Mouse (Mus musculus): ENCODE measurements around the gene Hist1h1b. TPM values are rescaled to one million over a fixed set of nuclear protein-coding genes. Genes with fewer than 3 reads are reported as not detected.
"Not testable (repeated sequence)": the region's sequence is repeated elsewhere in the genome, so short reads cannot be mapped to it uniquely, and the experiment has no call there.

Hist1h1b gene
- total RNA-seq, 1 experiment, result 849 TPM

GRCm38 (mm10) chr13:21751417-21751816 lies 29.0 kb downstream of the Hist1h1b start:
- no peak for DNase-seq (ENCODE audit: low read depth, low spot score)
- Histone ChIP-seq H3K9me3 (ENCODE audit: control insufficient read depth, insufficient read depth, low read depth, low read length) (no peaks in the 10 kb centered on the region), H3K4me3 (ENCODE audit: insufficient read depth in 1 of 2, low read depth in 1 of 2, low read length in 2 of 2, poor library complexity in 1 of 2, severe bottlenecking in 1 of 2) (no peak overlapping the region), H3K9ac (ENCODE audit: insufficient read depth, low read depth, low read length, poor library complexity, severe bottlenecking) (no peak overlapping the region), H3K4me1 (ENCODE audit: control insufficient read depth in 2 of 2, insufficient read depth in 2 of 2, low read length in 2 of 2, poor library complexity in 1 of 2) (0 out of 4 replicates have a peak, but pooled peaks cover 0 to 2% of the 10 kb centered on the region in 2 experiments), H3K36me3 (ENCODE audit: control insufficient read depth, insufficient read depth, low read length, poor library complexity, severe bottlenecking) (no peaks in the 10 kb centered on the region), H3K27ac (ENCODE audit: insufficient read depth, low read depth, low read length, poor library complexity, severe bottlenecking) (no peak overlapping the region)
- no peak for TF ChIP-seq CHD2 (IDR thresholded peaks at IDR 0.05; ENCODE audit: low read depth, low read length)
- TF ChIP-seq HCFC1 (IDR thresholded peaks at IDR 0.05; ENCODE audit: borderline replicate concordance, insufficient read depth, low read length), result no peak
- no peak for TF ChIP-seq ZNF384 (IDR thresholded peaks at IDR 0.05; ENCODE audit: low read depth, low read length)
- TF ChIP-seq ZC3H11A (IDR thresholded peaks at IDR 0.05; ENCODE audit: borderline replicate concordance, low read depth, low read length), result no peak
- no peak for TF ChIP-seq MAFK (IDR thresholded peaks at IDR 0.05; ENCODE audit: insufficient read depth, low read depth, low read length)
- in situ Hi-C loops (cut with MboI; ENCODE audit: low sequenced_read_pairs in 2 of 2, unreplicated experiment in 2 of 2), result no loop called here

GRCm38 (mm10) chr13:21750159-21751017 lies 30.0 kb downstream of the Hist1h1b start, which contains the start of gene Hist1h4k:
Gene Hist1h4k, minus strand, starts transcription at chr13:21750505.
- H3K4me1 ChIP-seq (ENCODE audit: control insufficient read depth in 2 of 2, insufficient read depth in 2 of 2, low read length in 2 of 2, poor library complexity in 1 of 2), result not testable (repeated sequence)

DNA sequence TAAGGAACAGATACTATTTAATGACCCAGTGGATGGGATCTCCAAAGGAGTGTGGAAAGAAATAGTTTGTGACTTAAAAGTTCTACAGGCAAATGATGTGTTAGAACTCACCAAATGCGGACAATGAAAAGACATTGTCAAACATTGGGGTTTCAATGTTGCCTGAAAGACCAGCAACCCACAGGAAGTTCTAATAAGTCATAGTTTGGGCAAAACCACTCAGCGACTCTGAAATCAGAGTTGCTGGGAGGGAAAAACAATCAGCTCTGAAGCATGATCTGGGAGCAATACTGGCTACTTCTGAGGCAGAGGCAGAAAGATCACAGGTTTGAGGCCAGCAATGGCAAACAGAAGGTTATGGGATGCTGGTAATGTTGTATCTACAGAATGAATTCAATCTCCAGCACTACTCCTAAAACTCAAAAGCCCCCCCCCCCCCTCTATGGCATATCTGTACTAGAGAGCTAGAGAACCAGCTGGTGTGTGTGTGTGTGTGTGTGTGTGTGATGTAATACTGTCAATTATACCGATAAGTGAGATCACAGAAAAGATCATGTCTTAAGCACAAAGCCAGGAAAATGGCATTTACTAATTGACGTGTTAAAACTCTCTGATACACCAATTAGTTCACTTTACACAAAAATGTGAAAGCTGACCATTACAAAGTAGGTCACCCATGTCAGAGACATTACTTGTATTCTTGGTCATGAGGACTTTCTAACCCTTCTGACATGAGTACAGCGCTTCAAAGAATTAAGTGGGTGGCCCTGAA lies 30.9 kb downstream of the Hist1h1b start:
- no peak for TF ChIP-seq CHD2 (IDR thresholded peaks at IDR 0.05; ENCODE audit: low read depth, low read length)
- TF ChIP-seq ZC3H11A (IDR thresholded peaks at IDR 0.05; ENCODE audit: borderline replicate concordance, low read depth, low read length), result no peak
- no peak for TF ChIP-seq ZNF384 (IDR thresholded peaks at IDR 0.05; ENCODE audit: low read depth, low read length)
- no peak for TF ChIP-seq MAFK (IDR thresholded peaks at IDR 0.05; ENCODE audit: insufficient read depth, low read depth, low read length)
- no peak for TF ChIP-seq HCFC1 (IDR thresholded peaks at IDR 0.05; ENCODE audit: borderline replicate concordance, insufficient read depth, low read length)
- Histone ChIP-seq H3K9ac (ENCODE audit: insufficient read depth, low read depth, low read length, poor library complexity, severe bottlenecking) (peak overlapping the region; percentile 66), H3K4me3 (ENCODE audit: insufficient read depth in 1 of 2, low read depth in 1 of 2, low read length in 2 of 2, poor library complexity in 1 of 2, severe bottlenecking in 1 of 2) (peak overlapping the region; percentile 67 to 69), H3K9me3 (ENCODE audit: control insufficient read depth, insufficient read depth, low read depth, low read length) (no peaks in the 10 kb centered on the region), H3K36me3 (ENCODE audit: control insufficient read depth, insufficient read depth, low read length, poor library complexity, severe bottlenecking) (no peaks in the 10 kb centered on the region), H3K27ac (ENCODE audit: insufficient read depth, low read depth, low read length, poor library complexity, severe bottlenecking) (peak overlapping the region; percentile 70; the same call in 1 of the 2 replicates), H3K4me1 (ENCODE audit: control insufficient read depth in 2 of 2, insufficient read depth in 2 of 2, low read length in 2 of 2, poor library complexity in 1 of 2) (0 out of 4 replicates have a peak, but pooled peaks cover 0 to 2% of the 10 kb centered on the region in 2 experiments)
- no peak for DNase-seq (ENCODE audit: low read depth, low spot score)
- in situ Hi-C loops (cut with MboI; ENCODE audit: low sequenced_read_pairs in 2 of 2, unreplicated experiment in 2 of 2), result loop anchor here (25.0 kb wide), 2 partner anchors 288 to 1813 kb away; partner anchors contain the start of genes Hist1h1d (in 2 of the 2), Hist1h2ad (in 2 of the 2), Hist1h2ae (in 2 of the 2) and Hist1h2bf (in 2 of the 2)

More at GRCm38 (mm10) chr13:21750159-21751017, 30.0 kb downstream of the Hist1h1b start, which contains the start of gene Hist1h4k:
- peak; percentile 95 for DNase-seq (ENCODE audit: low read depth, low spot score)
- peak within 1 kb of the TSS; percentile 85 for H3K9ac ChIP-seq (ENCODE audit: insufficient read depth, low read depth, low read length, poor library complexity, severe bottlenecking)
- H3K36me3 ChIP-seq (ENCODE audit: control insufficient read depth, insufficient read depth, low read length, poor library complexity, severe bottlenecking); H3K9me3 ChIP-seq (ENCODE audit: control insufficient read depth, insufficient read depth, low read depth, low read length); in situ Hi-C loops (cut with MboI; ENCODE audit: low sequenced_read_pairs in 2 of 2, unreplicated experiment in 2 of 2): not testable (repeated sequence)
- H3K4me3 ChIP-seq (ENCODE audit: insufficient read depth in 1 of 2, low read depth in 1 of 2, low read length in 2 of 2, poor library complexity in 1 of 2, severe bottlenecking in 1 of 2), result peak within 1 kb of the TSS; percentile 67 to 69
- peak within 1 kb of the TSS; percentile 91 for H3K27ac ChIP-seq (ENCODE audit: insufficient read depth, low read depth, low read length, poor library complexity, severe bottlenecking)
- TF ChIP-seq HCFC1 (IDR thresholded peaks at IDR 0.05; ENCODE audit: borderline replicate concordance, insufficient read depth, low read length), result peak; percentile 59; the same call in 1 of the 2 replicates

- DNase-seq (ENCODE audit: low read depth, low spot score), result no peak
- in situ Hi-C loops (cut with MboI; ENCODE audit: low sequenced_read_pairs in 2 of 2, unreplicated experiment in 2 of 2), result loop anchor here (25.0 kb wide), 2 partner anchors 292 to 1817 kb away; partner anchors contain the start of genes Hist1h1d (in 2 of the 2), Hist1h2ad (in 2 of the 2), Hist1h2ae (in 2 of the 2) and Hist1h2bf (in 2 of the 2)
- Histone ChIP-seq H3K27ac (ENCODE audit: insufficient read depth, low read depth, low read length, poor library complexity, severe bottlenecking) (no peak overlapping the region), H3K4me3 (ENCODE audit: insufficient read depth in 1 of 2, low read depth in 1 of 2, low read length in 2 of 2, poor library complexity in 1 of 2, severe bottlenecking in 1 of 2) (no peak overlapping the region), H3K4me1 (ENCODE audit: control insufficient read depth in 2 of 2, insufficient read depth in 2 of 2, low read length in 2 of 2, poor library complexity in 1 of 2) (0 out of 4 replicates have a peak, but pooled peaks cover 0 to 2% of the 10 kb centered on the region in 2 experiments), H3K9me3 (ENCODE audit: control insufficient read depth, insufficient read depth, low read depth, low read length) (no peaks in the 10 kb centered on the region), H3K9ac (ENCODE audit: insufficient read depth, low read depth, low read length, poor library complexity, severe bottlenecking) (no peak overlapping the region), H3K36me3 (ENCODE audit: control insufficient read depth, insufficient read depth, low read length, poor library complexity, severe bottlenecking) (no peaks in the 10 kb centered on the region)
- no peak for TF ChIP-seq HCFC1 (IDR thresholded peaks at IDR 0.05; ENCODE audit: borderline replicate concordance, insufficient read depth, low read length)
- TF ChIP-seq MAFK (IDR thresholded peaks at IDR 0.05; ENCODE audit: insufficient read depth, low read depth, low read length), result no peak
- TF ChIP-seq CHD2 (IDR thresholded peaks at IDR 0.05; ENCODE audit: low read depth, low read length), result no peak
- no peak for TF ChIP-seq ZNF384 (IDR thresholded peaks at IDR 0.05; ENCODE audit: low read depth, low read length)
- no peak for TF ChIP-seq ZC3H11A (IDR thresholded peaks at IDR 0.05; ENCODE audit: borderline replicate concordance, low read depth, low read length)
Observed at GRCm38 (mm10) chr13:21745006-21745405, 35.4 kb downstream of the Hist1h1b start.

DNA sequence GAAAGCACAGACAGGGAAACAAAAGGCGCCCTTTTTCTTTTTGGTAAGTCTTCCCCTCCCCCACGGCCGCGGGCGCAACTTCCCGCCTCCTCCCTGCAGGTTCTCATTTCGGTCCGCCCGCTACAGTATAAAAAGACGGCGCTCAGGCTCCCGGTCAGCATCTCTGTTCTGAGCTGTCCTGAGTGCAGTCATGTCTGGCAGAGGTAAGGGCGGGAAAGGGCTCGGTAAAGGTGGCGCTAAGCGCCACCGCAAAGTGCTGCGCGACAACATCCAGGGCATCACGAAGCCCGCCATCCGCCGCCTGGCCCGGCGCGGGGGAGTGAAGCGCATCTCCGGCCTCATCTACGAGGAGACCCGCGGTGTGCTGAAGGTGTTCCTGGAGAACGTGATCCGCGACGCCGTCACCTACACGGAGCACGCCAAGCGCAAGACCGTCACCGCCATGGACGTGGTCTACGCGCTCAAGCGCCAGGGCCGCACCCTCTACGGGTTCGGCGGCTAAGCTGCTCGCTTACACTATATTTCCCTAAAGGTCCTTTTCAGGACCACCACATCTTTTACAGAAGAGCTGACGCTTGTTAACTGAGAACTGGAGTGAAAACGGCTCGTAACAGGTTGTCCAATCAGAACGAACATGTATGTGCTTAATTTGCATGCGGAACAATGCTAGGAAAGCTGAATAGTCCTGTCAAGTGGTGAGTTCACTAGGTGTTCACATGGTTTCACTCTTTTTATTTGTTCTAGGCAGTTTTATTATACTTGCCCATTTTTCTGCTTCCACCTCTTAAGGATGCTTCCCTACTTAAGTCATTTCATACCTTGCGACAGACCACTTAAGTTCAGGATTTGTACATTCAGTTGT lies 45.3 kb downstream of the Hist1h1b start, which contains the start of gene Hist1h4j:
Gene Hist1h4j, plus strand, starts transcription at position 159 of the 862 bp plus-strand sequence.
- DNase-seq (ENCODE audit: low read depth, low spot score), result peak; percentile 87
- in situ Hi-C loops (cut with MboI; ENCODE audit: low sequenced_read_pairs in 2 of 2, unreplicated experiment in 2 of 2), result loop anchor here (10.0 to 25.0 kb wide), 3 partner anchors 300 to 1827 kb away; partner anchors contain the start of genes Hist1h1d (in 2 of the 2), Hist1h2ad (in 2 of the 2), Hist1h2ae (in 2 of the 2) and Hist1h2ah (in 2 of the 2)
- peak within 1 kb of the TSS; percentile 72 to 78 for H3K4me3 ChIP-seq (ENCODE audit: insufficient read depth in 1 of 2, low read depth in 1 of 2, low read length in 2 of 2, poor library complexity in 1 of 2, severe bottlenecking in 1 of 2)
- not testable (repeated sequence) for H3K36me3 ChIP-seq (ENCODE audit: control insufficient read depth, insufficient read depth, low read length, poor library complexity, severe bottlenecking); H3K9me3 ChIP-seq (ENCODE audit: control insufficient read depth, insufficient read depth, low read depth, low read length); H3K4me1 ChIP-seq (ENCODE audit: control insufficient read depth in 2 of 2, insufficient read depth in 2 of 2, low read length in 2 of 2, poor library complexity in 1 of 2)
- H3K27ac ChIP-seq (ENCODE audit: insufficient read depth, low read depth, low read length, poor library complexity, severe bottlenecking), result peak within 1 kb of the TSS; percentile 91
- H3K9ac ChIP-seq (ENCODE audit: insufficient read depth, low read depth, low read length, poor library complexity, severe bottlenecking), result peak within 1 kb of the TSS; percentile 84
